ENCODE assay signal across 10 mouse cellular contexts in genomic region chr2:6267066-6267465, GRCm38 (mm10). TPM values are rescaled to one million over a fixed set of nuclear protein-coding genes. Genes with fewer than 3 reads are reported as not detected.
DNase-seq lines count a peak whose midpoint lies in the region; ATAC-seq lines count a peak whose summit lies in the region.
"Had no signal": no experiment of that assay in that cellular context is flagged by ENCODE, and none has a peak within 500 bp of the region (broad histone marks: within the 10 kb centered on the region; RNA-seq: fewer than 3 reads in every experiment).

No protein-coding gene starts in this region.

- H3K4me3 ChIP-seq in heart, embryonic 13.5 days = no peak overlapping the region
- no peak overlapping the region for H3K4me3 ChIP-seq in midbrain, embryonic 12.5 days
- no peak overlapping the region for H3K4me3 ChIP-seq in midbrain, embryonic 11.5 days (ENCODE audit: low read depth, low read length)
- H3K4me3 ChIP-seq: left cerebral cortex, adult 2 months; limb, embryonic 15.5 days had no signal

- H3K9me3 ChIP-seq in heart, embryonic 13.5 days = 0 out of 2 replicates have a peak, but pooled peaks cover 7% of the 10 kb centered on the region
- 0 out of 2 replicates have a peak, but pooled peaks cover 5% of the 10 kb centered on the region for H3K9me3 ChIP-seq in midbrain, embryonic 12.5 days
- H3K9me3 ChIP-seq in midbrain, embryonic 11.5 days (ENCODE audit: control insufficient read depth, low read length) = peaks cover 6% of the 10 kb centered on the region; the same call in 1 of the 2 replicates
- H3K9me3 ChIP-seq: limb, embryonic 15.5 days had no signal

- ATAC-seq in heart, embryonic 13.5 days (ENCODE audit: extremely low read depth, insufficient number of reproducible peaks, low FRiP score, low TSS enrichment) = no peak
- ATAC-seq in midbrain, embryonic 12.5 days (ENCODE audit: low FRiP score, low read depth) = no peak
- ATAC-seq in midbrain, embryonic 11.5 days (ENCODE audit: low FRiP score) = no peak
- 0 out of 2 replicates have a peak, but pooled peaks have one; percentile 0 for ATAC-seq in megakaryocyte, adult 5-6 weeks (ENCODE audit: poor library complexity, severe bottlenecking)

- H3K4me1 ChIP-seq in heart, embryonic 13.5 days = peaks cover 37% of the 10 kb centered on the region
- H3K4me1 ChIP-seq in midbrain, embryonic 12.5 days = peaks cover 14% of the 10 kb centered on the region
- H3K4me1 ChIP-seq in midbrain, embryonic 11.5 days (ENCODE audit: control insufficient read depth, insufficient read depth, low read length) = peaks cover 12% of the 10 kb centered on the region

- intact Hi-C loops in heart, postnatal 14 days (cut with DNase I) = no loop called here

- no peak for DNase-seq in heart, postnatal 14 days
- DNase-seq in midbrain, embryonic 11.5 days (ENCODE audit: low spot score, missing footprints) = no peak
- DNase-seq in cerebellum, postnatal 36 days = no peak
- no peak for DNase-seq in cerebellum, adult 8-10 months
- DNase-seq: thymus, postnatal 36 days had no signal

- no peaks in the 10 kb centered on the region for H3K36me3 ChIP-seq in heart, embryonic 13.5 days
- H3K36me3 ChIP-seq in midbrain, embryonic 12.5 days = no peaks in the 10 kb centered on the region
- no peaks in the 10 kb centered on the region for H3K36me3 ChIP-seq in midbrain, embryonic 11.5 days (ENCODE audit: control insufficient read depth, insufficient read depth, low read length)
- H3K36me3 ChIP-seq: limb, embryonic 15.5 days had no signal

- 59% methylated on average over 6 of the region's 6 CpGs for WGBS in heart, embryonic 13.5 days
- 47% methylated on average over 6 of the region's 6 CpGs for WGBS in midbrain, embryonic 12.5 days
- WGBS in midbrain, embryonic 11.5 days = 65% methylated on average over 6 of the region's 6 CpGs

- peak overlapping the region; percentile 65 for H3K27ac ChIP-seq in heart, embryonic 13.5 days (replicated peaks)
- peak overlapping the region; percentile 63 for H3K27ac ChIP-seq in midbrain, embryonic 12.5 days (replicated peaks)
- H3K27ac ChIP-seq in midbrain, embryonic 11.5 days (ENCODE audit: low read depth, low read length) = no peak overlapping the region
- H3K27ac ChIP-seq: left cerebral cortex, adult 2 months; limb, embryonic 15.5 days had no signal

- H3K9ac ChIP-seq in heart, embryonic 13.5 days = peak overlapping the region; percentile 58
- no peak overlapping the region for H3K9ac ChIP-seq in midbrain, embryonic 12.5 days (replicated peaks)
- no peak overlapping the region for H3K9ac ChIP-seq in midbrain, embryonic 11.5 days (ENCODE audit: low read length)
- H3K9ac ChIP-seq: limb, embryonic 15.5 days had no signal

- peak overlapping the region; percentile 55 for H3K4me2 ChIP-seq in heart, embryonic 13.5 days
- no peak overlapping the region; the same call in 1 of the 2 replicates for H3K4me2 ChIP-seq in midbrain, embryonic 12.5 days (replicated peaks)
- no peak overlapping the region for H3K4me2 ChIP-seq in midbrain, embryonic 11.5 days
- H3K4me2 ChIP-seq: limb, embryonic 15.5 days had no signal

- no peaks in the 10 kb centered on the region for H3K27me3 ChIP-seq in heart, embryonic 13.5 days (replicated peaks)
- H3K27me3 ChIP-seq in midbrain, embryonic 12.5 days = peaks cover 30% of the 10 kb centered on the region; the same call in 1 of the 2 replicates
- no peaks in the 10 kb centered on the region; the same call in 1 of the 2 replicates for H3K27me3 ChIP-seq in midbrain, embryonic 11.5 days (ENCODE audit: control insufficient read depth, insufficient read depth, low read length)
- H3K27me3 ChIP-seq: limb, embryonic 15.5 days had no signal

RNA-seq across cellular contexts. Expression of gene Echdc3, which starts 54.2 kb away (rescaled TPM):
- polyA plus RNA-seq in heart, embryonic 13.5 days (2015; fragmentation: Nextera tagmentation; extraction: Ambion mirVana) = 7.7 and 8.8 TPM in 2 replicates
- 10 to 100 TPM; 16.3 to 17.0 TPM for total RNA-seq in heart, postnatal 14 days (2021)
- 2.7 and 2.9 TPM in 2 replicates for polyA plus RNA-seq in midbrain, embryonic 12.5 days (2016; fragmentation: Nextera tagmentation; extraction: Ambion mirVana)
- polyA plus RNA-seq in midbrain, embryonic 11.5 days (2014; fragmentation: Nextera tagmentation; extraction: Ambion mirVana) = 2.2 and 2.8 TPM in 2 replicates
- total RNA-seq in megakaryocyte, adult 5-6 weeks (2015) = 0.18 and 1.2 TPM in 2 replicates
- not detected in 2 replicates for total RNA-seq in megakaryocyte, adult 5-6 weeks (2017)

RNA-seq across cellular contexts. Expression of gene Usp6nl, which starts 55.4 kb away (rescaled TPM):
- polyA plus RNA-seq in heart, embryonic 13.5 days (2015; fragmentation: Nextera tagmentation; extraction: Ambion mirVana) = 4.6 and 5.5 TPM in 2 replicates
- 1 to 10 TPM; 8.5 to 9.1 TPM for total RNA-seq in heart, postnatal 14 days (2021)
- 19.0 and 21.8 TPM in 2 replicates for polyA plus RNA-seq in midbrain, embryonic 12.5 days (2016; fragmentation: Nextera tagmentation; extraction: Ambion mirVana)
- polyA plus RNA-seq in midbrain, embryonic 11.5 days (2014; fragmentation: Nextera tagmentation; extraction: Ambion mirVana) = 15.9 and 18.2 TPM in 2 replicates
- 7.3 and 8.2 TPM in 2 replicates for total RNA-seq in megakaryocyte, adult 5-6 weeks (2015)
- total RNA-seq in megakaryocyte, adult 5-6 weeks (2017) = 6.1 and 7.2 TPM in 2 replicates
